Mouse (Mus musculus) erythroblast, embryonic 14.5 days (primary cell): Measurements from ENCODE around the gene Map4k3.

ENCODE experiments used
- GATA1 ChIP-seq: IDR thresholded peaks from 2 replicates; pipeline ENCODE4 v1.6.1; 2012; ENCODE audit warnings: low read length, inconsistent platforms, mixed read lengths
- TAL1 ChIP-seq: IDR thresholded peaks from 3 replicates; pipeline ENCODE4 v1.6.1; 2012; ENCODE audit warnings: low read length, inconsistent platforms, mixed read lengths

GRCm38 (mm10) chr17:80558583-80558982, 169.7 kb downstream of the Map4k3 start:
- no peak for TF ChIP-seq GATA1
- no peak for TF ChIP-seq TAL1
